Mouse (Mus musculus): ENCODE data around the gene Pom121l12.

Pom121l12 gene

GRCm38 (mm10) chr11:14598976-14599375 is at the start of gene Pom121l12:
Pom121l12 (plus strand) TSS chr11:14599276.
- DNase-seq (ENCODE audit: low spot score), result no peak

- DNase-seq (ENCODE audit: low spot score), result no peak
Observed at GRCm38 (mm10) chr11:14611859-14612258, 12.8 kb downstream of the Pom121l12 start.

Data from c-Kit-positive CD71-positive TER-119-positive erythroid progenitor cells, embryonic 14.5 days (primary cell).